Mouse (Mus musculus) stomach, postnatal 0 days (tissue): ENCODE data around the gene Derl3.
"Not testable (repeated sequence)": the region's sequence is repeated elsewhere in the genome, so short reads cannot be mapped to it uniquely, and the experiment has no call there.

Experiments
- CTCF ChIP-seq: IDR thresholded peaks from 2 replicates; pipeline ENCODE4 v1.5.1; 2016; ENCODE audit warnings: antibody characterized with exemption, low read depth, mild to moderate bottlenecking, moderate library complexity
- EP300 ChIP-seq: optimal IDR thresholded peaks from 2 replicates; pipeline ENCODE3; 2016; ENCODE audit warnings: antibody characterized with exemption

DNA sequence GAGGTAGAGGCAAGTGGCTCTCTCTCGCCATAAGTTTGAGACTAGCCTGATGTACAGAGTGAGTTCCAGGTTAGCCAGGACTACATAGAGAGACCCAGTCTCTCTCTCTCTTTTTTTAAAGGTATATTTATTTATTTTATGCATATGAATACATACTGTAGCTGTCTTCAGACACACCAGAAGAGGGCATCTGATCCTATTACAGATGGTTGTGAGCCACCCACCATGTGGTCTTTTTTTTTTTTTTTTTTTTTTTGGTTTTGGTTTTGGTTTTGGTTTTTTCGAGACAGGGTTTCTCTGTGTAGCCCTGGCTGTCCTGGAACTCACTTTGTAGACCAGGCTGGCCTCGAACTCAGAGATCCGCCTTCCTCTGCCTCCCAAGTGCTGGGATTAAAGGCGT is 5.7 kb upstream of the Derl3 start:
- TF ChIP-seq CTCF, EP300: not testable (repeated sequence)
